14 mouse cellular contexts compared by ENCODE assay signal in genomic region chrX:162380730-162381129, GRCm38 (mm10).
"Had no signal": no experiment of that assay in that cellular context is flagged by ENCODE, and none has a peak within 500 bp of the region (broad histone marks: within the 10 kb centered on the region; RNA-seq: fewer than 3 reads in every experiment).

No protein-coding gene starts in this region.

- DNase-seq: kidney, adult 18-20 months; kidney, adult 9 months; kidney, postnatal 14 days; layer of hippocampus, postnatal 36 days; liver, postnatal 0 days; lung, postnatal 14 days; lung, postnatal 4 days; midbrain, embryonic 14.5 days; thymus, postnatal 25 days had no signal

- H3K4me3 ChIP-seq: limb, embryonic 12.5 days; limb, embryonic 15.5 days; lung, embryonic 15.5 days had no signal

- H3K27ac ChIP-seq: limb, embryonic 12.5 days; limb, embryonic 15.5 days; liver, embryonic 14.5 days; lung, embryonic 15.5 days; stomach, postnatal 0 days had no signal
